Mouse (Mus musculus) cerebellum, adult 9-10 months (tissue): ENCODE data around the gene Gpr183.

ENCODE experiments used
- DNase-seq: peaks from one replicate; pipeline ENCODE4 v3.0.0; 2022

Gpr183 gene

GRCm38 (mm10) chr14:121964990-121965389 lies at the start of gene Gpr183:
Gpr183 (minus strand) TSS chr14:121965195.
- DNase-seq, result no peak

GRCm38 (mm10) chr14:122013417-122013951 lies 48.5 kb upstream of the Gpr183 start:
- no peak for DNase-seq

GRCm38 (mm10) chr14:122012814-122013213 lies 47.8 kb upstream of the Gpr183 start:
- no peak for DNase-seq

GRCm38 (mm10) chr14:122012193-122012592 lies 47.2 kb upstream of the Gpr183 start:
- no peak for DNase-seq

GRCm38 (mm10) chr14:122011768-122012167 lies 46.8 kb upstream of the Gpr183 start:
- no peak for DNase-seq

GRCm38 (mm10) chr14:122010301-122010700 lies 45.3 kb upstream of the Gpr183 start:
- DNase-seq, result no peak

GRCm38 (mm10) chr14:122009502-122009901 lies 44.5 kb upstream of the Gpr183 start:
- no peak for DNase-seq

- DNase-seq, result no peak
Measured at GRCm38 (mm10) chr14:122008261-122008660, 43.3 kb upstream of the Gpr183 start.

- DNase-seq, result no peak
Measured at GRCm38 (mm10) chr14:122003812-122004211, 38.8 kb upstream of the Gpr183 start.

GRCm38 (mm10) chr14:122002224-122002623 lies 37.2 kb upstream of the Gpr183 start:
- DNase-seq, result no peak

- DNase-seq, result no peak
Measured at GRCm38 (mm10) chr14:122000346-122001105, 35.5 kb upstream of the Gpr183 start.

GRCm38 (mm10) chr14:121999455-121999854 lies 34.5 kb upstream of the Gpr183 start:
- DNase-seq, result no peak

- DNase-seq, result peak; percentile 11
Measured at GRCm38 (mm10) chr14:121996786-121997185, 31.8 kb upstream of the Gpr183 start.

- no peak for DNase-seq
Measured at GRCm38 (mm10) chr14:121995557-121995870, 30.5 kb upstream of the Gpr183 start.

GRCm38 (mm10) chr14:121994846-121995556 lies 30.0 kb upstream of the Gpr183 start:
- DNase-seq, result no peak

GRCm38 (mm10) chr14:121994171-121994700 lies 29.2 kb upstream of the Gpr183 start:
- DNase-seq, result no peak

- DNase-seq, result no peak
Measured at GRCm38 (mm10) chr14:121993616-121994015, 28.6 kb upstream of the Gpr183 start.

- DNase-seq, result no peak
Measured at GRCm38 (mm10) chr14:121992395-121993280, 27.6 kb upstream of the Gpr183 start.

GRCm38 (mm10) chr14:121991921-121992320 lies 26.9 kb upstream of the Gpr183 start:
- DNase-seq, result no peak

GRCm38 (mm10) chr14:121990897-121991296 lies 25.9 kb upstream of the Gpr183 start:
- no peak for DNase-seq

- no peak for DNase-seq
Measured at GRCm38 (mm10) chr14:121989869-121990268, 24.9 kb upstream of the Gpr183 start.

GRCm38 (mm10) chr14:121989331-121989730 lies 24.3 kb upstream of the Gpr183 start:
- no peak for DNase-seq

- DNase-seq, result no peak
Measured at GRCm38 (mm10) chr14:121987691-121988090, 22.7 kb upstream of the Gpr183 start.
